Mouse (Mus musculus): Measurements from ENCODE around the gene Adam12. TPM values are rescaled to one million over a fixed set of nuclear protein-coding genes. Genes with fewer than 3 reads are reported as not detected.

Gene Adam12
- polyA plus RNA-seq, 1 experiment from 2014 or later = 5.4 TPM

DNA sequence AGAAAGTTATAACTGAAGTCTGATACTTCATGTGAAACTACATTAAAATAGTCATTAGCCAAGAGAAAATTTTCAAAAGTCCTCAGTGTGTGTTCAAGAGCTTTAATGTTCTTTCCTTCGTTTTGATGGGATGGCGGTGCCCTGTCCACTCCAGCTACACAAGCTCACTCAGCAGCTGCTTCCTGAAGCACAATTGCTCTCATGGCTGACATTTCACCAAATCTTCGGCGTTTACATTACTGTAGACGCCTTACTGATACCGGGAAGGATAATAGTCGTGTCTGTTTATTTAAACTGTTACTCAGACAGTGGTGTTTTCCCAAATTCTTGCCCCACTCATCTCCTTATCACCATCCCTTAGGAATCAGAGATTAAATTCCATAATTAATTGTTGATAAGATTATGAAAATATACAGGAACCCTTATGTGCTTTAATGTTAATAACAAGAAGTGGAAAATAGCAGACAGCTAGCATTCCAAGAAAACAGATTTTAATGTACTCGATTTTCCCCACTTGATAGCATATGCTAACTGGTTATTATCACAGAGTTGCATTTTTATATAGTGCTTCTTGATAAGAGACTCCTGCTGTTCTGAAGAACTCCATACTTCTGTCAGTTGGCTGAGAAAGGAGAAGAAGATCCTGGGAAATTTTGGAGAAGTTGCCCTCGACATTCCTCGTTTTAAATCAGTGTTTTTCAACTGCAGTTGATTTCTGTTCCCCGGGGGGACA, 160.6 kb downstream of the Adam12 start:
- no peaks in the 10 kb centered on the region for H3K36me3 ChIP-seq (ENCODE audit: control insufficient read depth, insufficient read depth, low read length)
- H3K27me3 ChIP-seq (ENCODE audit: control insufficient read depth, insufficient read depth, low read length) = no peaks in the 10 kb centered on the region
- no peaks in the 10 kb centered on the region for H3K4me1 ChIP-seq (ENCODE audit: control insufficient read depth, insufficient read depth, low read length)
- H3K27ac ChIP-seq (ENCODE audit: low read depth, low read length) = no peak overlapping the region
- DNase-seq (ENCODE audit: low spot score) = no peak
- no peak for ATAC-seq (ENCODE audit: insufficient read depth, low FRiP score, low TSS enrichment)
- WGBS = 86% methylated on average over 11 of the region's 11 CpGs
- no peak overlapping the region for H3K9ac ChIP-seq (ENCODE audit: low read length)
- no peaks in the 10 kb centered on the region for H3K9me3 ChIP-seq (ENCODE audit: control insufficient read depth, low read length)
- H3K4me2 ChIP-seq (ENCODE audit: low read depth) = no peak overlapping the region
- no peak overlapping the region for H3K4me3 ChIP-seq (ENCODE audit: low read depth, low read length)

DNA sequence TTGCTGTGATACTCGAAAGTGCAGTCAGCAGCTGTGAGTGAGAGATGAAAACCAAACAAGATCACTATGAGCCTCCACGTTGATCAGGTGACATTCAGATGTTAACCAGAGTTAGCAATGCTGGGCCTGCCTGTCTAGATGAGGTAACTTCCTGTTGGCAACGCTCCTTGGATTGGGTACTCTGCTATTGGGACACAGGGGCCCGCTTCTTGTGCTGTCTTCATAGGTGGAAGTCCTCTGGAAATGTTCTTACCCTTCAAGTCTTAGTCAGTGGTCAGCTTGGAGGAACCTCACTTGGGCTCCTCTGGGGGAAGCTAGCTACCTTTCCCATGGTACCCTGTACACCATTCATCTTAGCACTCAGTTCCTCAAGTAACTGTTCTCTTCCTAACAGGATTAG, 169.3 kb downstream of the Adam12 start:
- Histone ChIP-seq H3K4me1 (ENCODE audit: control insufficient read depth, insufficient read depth, low read length) (no peaks in the 10 kb centered on the region), H3K27me3 (ENCODE audit: control insufficient read depth, insufficient read depth, low read length) (no peaks in the 10 kb centered on the region), H3K4me2 (ENCODE audit: low read depth) (no peak overlapping the region), H3K27ac (ENCODE audit: low read depth, low read length) (no peak overlapping the region), H3K9me3 (ENCODE audit: control insufficient read depth, low read length) (no peaks in the 10 kb centered on the region), H3K4me3 (ENCODE audit: low read depth, low read length) (no peak overlapping the region), H3K9ac (ENCODE audit: low read length) (no peak overlapping the region), H3K36me3 (ENCODE audit: control insufficient read depth, insufficient read depth, low read length) (no peaks in the 10 kb centered on the region)
- 75% methylated on average over 4 of the region's 4 CpGs for WGBS
- ATAC-seq (ENCODE audit: insufficient read depth, low FRiP score, low TSS enrichment) = no peak
- DNase-seq (ENCODE audit: low spot score) = no peak

DNA sequence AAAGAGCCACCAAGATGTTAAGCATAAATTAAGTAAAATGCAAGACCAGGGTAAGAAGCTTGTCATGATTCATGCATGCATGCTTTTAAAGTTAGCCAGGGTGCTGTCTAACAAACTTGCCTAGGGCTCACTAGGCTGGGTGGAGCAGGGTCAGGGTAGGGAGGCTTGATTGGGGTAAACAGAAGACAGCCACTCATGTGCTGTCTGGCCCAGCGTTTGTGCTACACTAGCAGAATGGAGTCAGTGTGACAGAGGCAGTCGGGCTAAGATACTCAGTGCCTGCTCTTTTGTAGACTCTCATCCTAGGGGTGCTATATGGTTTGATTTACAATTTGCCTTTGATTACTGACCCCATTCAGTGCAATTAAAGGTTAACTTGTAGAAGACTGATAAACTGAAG, 179.5 kb downstream of the Adam12 start:
- no peak for ATAC-seq (ENCODE audit: insufficient read depth, low FRiP score, low TSS enrichment)
- no peaks in the 10 kb centered on the region for H3K27me3 ChIP-seq (ENCODE audit: control insufficient read depth, insufficient read depth, low read length)
- no peak for DNase-seq (ENCODE audit: low spot score)
- no peak overlapping the region for H3K9ac ChIP-seq (ENCODE audit: low read length)
- H3K27ac ChIP-seq (ENCODE audit: low read depth, low read length) = no peak overlapping the region
- H3K4me2 ChIP-seq (ENCODE audit: low read depth) = no peak overlapping the region
- H3K4me3 ChIP-seq (ENCODE audit: low read depth, low read length) = no peak overlapping the region
- H3K36me3 ChIP-seq (ENCODE audit: control insufficient read depth, insufficient read depth, low read length) = no peaks in the 10 kb centered on the region
- no peaks in the 10 kb centered on the region for H3K4me1 ChIP-seq (ENCODE audit: control insufficient read depth, insufficient read depth, low read length)
- 38% methylated on average over 2 of the region's 2 CpGs for WGBS
- no peaks in the 10 kb centered on the region for H3K9me3 ChIP-seq (ENCODE audit: control insufficient read depth, low read length)

DNA sequence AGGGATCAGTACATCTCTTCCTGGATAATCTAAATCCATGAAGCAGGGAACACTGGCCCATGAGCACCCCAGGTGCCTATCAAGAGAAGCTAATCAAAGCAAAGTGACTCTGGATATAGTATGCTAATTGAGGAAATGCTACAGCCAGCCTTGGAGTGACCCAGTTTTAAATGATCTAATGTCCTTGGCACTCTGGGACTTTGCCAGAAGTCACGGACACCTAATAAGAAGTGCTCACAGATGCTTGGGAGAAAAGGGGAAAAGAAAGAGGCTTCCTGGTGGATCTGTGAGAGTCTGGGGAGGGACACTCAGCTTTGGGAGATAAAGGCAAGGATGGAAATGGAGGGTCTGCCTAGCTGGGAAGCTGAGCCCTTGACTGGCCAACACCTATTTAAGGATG, 181.6 kb downstream of the Adam12 start:
- ATAC-seq (ENCODE audit: insufficient read depth, low FRiP score, low TSS enrichment) (no peak), DNase-seq (ENCODE audit: low spot score) (no peak)
- Histone ChIP-seq H3K27me3 (ENCODE audit: control insufficient read depth, insufficient read depth, low read length) (no peaks in the 10 kb centered on the region), H3K9me3 (ENCODE audit: control insufficient read depth, low read length) (no peaks in the 10 kb centered on the region), H3K4me3 (ENCODE audit: low read depth, low read length) (no peak overlapping the region), H3K27ac (ENCODE audit: low read depth, low read length) (no peak overlapping the region), H3K36me3 (ENCODE audit: control insufficient read depth, insufficient read depth, low read length) (no peaks in the 10 kb centered on the region), H3K4me2 (ENCODE audit: low read depth) (no peak overlapping the region), H3K9ac (ENCODE audit: low read length) (no peak overlapping the region), H3K4me1 (ENCODE audit: control insufficient read depth, insufficient read depth, low read length) (no peaks in the 10 kb centered on the region)
- 86% methylated on average over 1 of the region's 1 CpGs for WGBS

DNA sequence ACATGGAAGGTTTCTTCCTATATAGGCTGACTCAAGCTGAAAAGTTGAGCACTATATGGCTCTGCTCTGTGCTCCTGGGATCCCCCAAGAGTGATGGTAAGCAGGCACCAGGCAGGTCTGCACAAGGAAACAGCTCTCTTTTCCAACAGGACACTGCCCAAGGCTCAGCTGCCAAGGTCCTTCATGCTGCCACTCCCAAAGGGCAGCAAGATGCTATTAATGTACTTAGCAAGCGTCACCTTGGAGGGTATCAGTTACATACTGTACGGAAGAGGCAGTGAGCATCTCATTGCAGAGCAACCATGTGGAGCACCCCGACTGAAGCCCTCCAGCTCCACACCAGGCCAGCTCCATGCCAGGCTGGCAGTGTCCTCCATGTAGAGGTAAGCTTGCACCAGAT, 185.6 kb downstream of the Adam12 start:
- ATAC-seq (ENCODE audit: insufficient read depth, low FRiP score, low TSS enrichment) (no peak), DNase-seq (ENCODE audit: low spot score) (no peak)
- Histone ChIP-seq H3K27ac (ENCODE audit: low read depth, low read length) (no peak overlapping the region), H3K36me3 (ENCODE audit: control insufficient read depth, insufficient read depth, low read length) (no peaks in the 10 kb centered on the region), H3K4me2 (ENCODE audit: low read depth) (no peak overlapping the region), H3K4me3 (ENCODE audit: low read depth, low read length) (no peak overlapping the region), H3K9me3 (ENCODE audit: control insufficient read depth, low read length) (no peaks in the 10 kb centered on the region), H3K27me3 (ENCODE audit: control insufficient read depth, insufficient read depth, low read length) (no peaks in the 10 kb centered on the region), H3K9ac (ENCODE audit: low read length) (no peak overlapping the region), H3K4me1 (ENCODE audit: control insufficient read depth, insufficient read depth, low read length) (no peaks in the 10 kb centered on the region)
- WGBS = 84% methylated on average over 3 of the region's 3 CpGs

DNA sequence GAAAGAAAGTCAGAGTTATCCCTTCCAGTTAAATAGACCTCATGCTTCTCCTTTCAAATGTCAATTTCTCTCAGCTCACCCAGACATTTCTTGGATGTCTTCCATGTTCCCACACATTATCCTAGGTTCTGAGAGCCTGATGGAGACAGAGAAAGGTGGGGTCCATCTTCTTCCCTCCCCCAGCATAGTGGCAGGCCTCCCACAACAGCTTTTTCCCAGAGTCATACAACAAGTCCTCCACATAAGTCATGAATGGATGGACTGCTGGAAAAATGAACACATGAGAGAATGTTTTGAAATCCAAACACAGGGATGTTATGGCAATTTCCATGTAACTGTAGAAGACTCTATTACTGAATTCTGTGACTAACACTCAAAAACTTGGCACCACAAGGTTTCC, 188.4 kb downstream of the Adam12 start:
- ATAC-seq (ENCODE audit: insufficient read depth, low FRiP score, low TSS enrichment) (no peak), DNase-seq (ENCODE audit: low spot score) (no peak)
- no peaks in the 10 kb centered on the region for H3K4me1 ChIP-seq (ENCODE audit: control insufficient read depth, insufficient read depth, low read length)
- no peaks in the 10 kb centered on the region for H3K27me3 ChIP-seq (ENCODE audit: control insufficient read depth, insufficient read depth, low read length)
- H3K9me3 ChIP-seq (ENCODE audit: control insufficient read depth, low read length) = no peaks in the 10 kb centered on the region
- no peak overlapping the region for H3K9ac ChIP-seq (ENCODE audit: low read length)
- H3K4me3 ChIP-seq (ENCODE audit: low read depth, low read length) = no peak overlapping the region
- H3K36me3 ChIP-seq (ENCODE audit: control insufficient read depth, insufficient read depth, low read length) = no peaks in the 10 kb centered on the region
- no peak overlapping the region for H3K27ac ChIP-seq (ENCODE audit: low read depth, low read length)
- no peak overlapping the region for H3K4me2 ChIP-seq (ENCODE audit: low read depth)

DNA sequence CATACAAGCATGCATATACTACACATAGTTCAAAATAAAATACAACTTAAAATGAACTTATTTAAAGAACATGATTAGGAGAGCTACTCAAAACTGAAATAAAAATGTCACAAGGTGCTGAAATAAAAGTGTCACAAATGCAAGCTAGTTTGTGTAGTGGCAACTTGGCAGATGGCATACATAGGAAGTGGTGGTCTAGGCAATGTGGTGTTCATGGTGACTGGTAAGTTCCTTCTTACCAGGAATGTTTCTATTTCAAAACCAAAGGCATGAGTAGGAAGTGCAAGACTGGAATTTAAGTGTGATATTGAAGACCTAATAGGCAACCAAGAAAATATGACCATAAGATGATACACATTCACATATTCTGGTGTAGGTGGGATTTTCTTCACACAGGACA, 189.3 kb downstream of the Adam12 start:
- DNase-seq (ENCODE audit: low spot score) (no peak), ATAC-seq (ENCODE audit: insufficient read depth, low FRiP score, low TSS enrichment) (no peak)
- Histone ChIP-seq H3K27ac (ENCODE audit: low read depth, low read length) (no peak overlapping the region), H3K4me3 (ENCODE audit: low read depth, low read length) (no peak overlapping the region), H3K9ac (ENCODE audit: low read length) (no peak overlapping the region), H3K4me1 (ENCODE audit: control insufficient read depth, insufficient read depth, low read length) (no peaks in the 10 kb centered on the region), H3K36me3 (ENCODE audit: control insufficient read depth, insufficient read depth, low read length) (no peaks in the 10 kb centered on the region), H3K27me3 (ENCODE audit: control insufficient read depth, insufficient read depth, low read length) (no peaks in the 10 kb centered on the region), H3K9me3 (ENCODE audit: control insufficient read depth, low read length) (no peaks in the 10 kb centered on the region), H3K4me2 (ENCODE audit: low read depth) (no peak overlapping the region)

DNA sequence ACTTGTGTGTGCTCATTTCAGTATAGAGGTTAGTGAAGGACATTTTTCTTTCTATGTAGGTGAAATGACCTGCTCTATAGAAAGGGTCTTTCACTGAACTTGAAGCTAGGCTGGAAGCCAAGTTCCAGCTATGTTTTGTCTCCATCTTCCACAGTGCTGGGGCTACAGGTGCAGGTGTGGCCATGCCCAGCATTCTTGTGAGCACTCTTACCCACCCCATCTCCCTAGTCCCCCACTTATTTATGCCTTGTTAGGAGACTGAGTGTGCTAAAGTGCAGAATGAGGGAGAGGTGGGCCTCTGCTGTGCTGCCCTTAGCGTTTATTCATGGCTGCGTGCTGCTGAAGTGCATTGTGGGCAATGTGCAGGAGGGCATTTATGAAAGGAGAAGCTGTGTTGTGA, 198.0 kb downstream of the Adam12 start:
- 90% methylated on average over 2 of the region's 2 CpGs for WGBS
- no peak overlapping the region for H3K4me3 ChIP-seq (ENCODE audit: low read depth, low read length)
- DNase-seq (ENCODE audit: low spot score) (no peak), ATAC-seq (ENCODE audit: insufficient read depth, low FRiP score, low TSS enrichment) (no peak)
- no peaks in the 10 kb centered on the region for H3K27me3 ChIP-seq (ENCODE audit: control insufficient read depth, insufficient read depth, low read length)
- no peaks in the 10 kb centered on the region for H3K4me1 ChIP-seq (ENCODE audit: control insufficient read depth, insufficient read depth, low read length)
- no peaks in the 10 kb centered on the region for H3K9me3 ChIP-seq (ENCODE audit: control insufficient read depth, low read length)
- H3K4me2 ChIP-seq (ENCODE audit: low read depth) = no peak overlapping the region
- no peak overlapping the region for H3K27ac ChIP-seq (ENCODE audit: low read depth, low read length)
- no peak overlapping the region for H3K9ac ChIP-seq (ENCODE audit: low read length)
- no peaks in the 10 kb centered on the region for H3K36me3 ChIP-seq (ENCODE audit: control insufficient read depth, insufficient read depth, low read length)

DNA sequence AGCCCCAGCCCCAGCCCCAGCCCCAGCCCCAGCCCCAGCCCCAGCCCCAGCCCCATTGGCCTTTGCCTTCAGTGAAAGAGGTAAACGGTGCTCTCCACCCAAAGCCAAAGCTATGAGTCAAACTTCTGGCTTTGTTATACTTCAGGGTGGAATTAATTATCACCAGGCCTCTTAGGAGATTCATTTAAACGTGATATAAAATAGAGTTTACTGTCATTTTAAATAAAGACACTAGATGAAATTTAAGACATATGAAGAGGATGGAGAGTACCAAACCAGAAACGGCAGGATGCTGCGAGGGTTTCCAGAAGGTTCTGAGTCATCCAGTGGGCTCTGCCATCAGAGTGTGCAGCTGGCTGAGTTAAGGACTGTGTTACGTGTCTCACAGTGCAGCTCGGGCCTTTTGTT, 199.0 kb downstream of the Adam12 start:
- Histone ChIP-seq H3K4me2 (ENCODE audit: low read depth) (no peak overlapping the region), H3K9me3 (ENCODE audit: control insufficient read depth, low read length) (no peaks in the 10 kb centered on the region), H3K36me3 (ENCODE audit: control insufficient read depth, insufficient read depth, low read length) (no peaks in the 10 kb centered on the region), H3K27ac (ENCODE audit: low read depth, low read length) (no peak overlapping the region), H3K27me3 (ENCODE audit: control insufficient read depth, insufficient read depth, low read length) (no peaks in the 10 kb centered on the region), H3K4me1 (ENCODE audit: control insufficient read depth, insufficient read depth, low read length) (no peaks in the 10 kb centered on the region), H3K4me3 (ENCODE audit: low read depth, low read length) (no peak overlapping the region), H3K9ac (ENCODE audit: low read length) (no peak overlapping the region)
- no peak for DNase-seq (ENCODE audit: low spot score)
- ATAC-seq (ENCODE audit: insufficient read depth, low FRiP score, low TSS enrichment) = peak; percentile 60; the same call in 1 of the 2 replicates
- WGBS = 40% methylated on average over 6 of the region's 6 CpGs

Data from neural tube, embryonic 11.5 days (tissue).